Mouse (Mus musculus) embryonic facial prominence, embryonic 14.5 days (tissue): ENCODE measurements at regions not wholly inside any gene's neighbourhood (a gene's known extent, or its start where the extent isn't known, plus 50 kb on each side); places are given as distances from the start of the nearest gene placed in this dataset.

Experiments used
- ATAC-seq: fragments of 200-750 bp; cut with Nextera tagmentation; 2 replicates; pipeline ENCODE4 v1.8.0; 2017; ENCODE audit warnings: low read depth, moderate number of reproducible peaks, moderate TSS enrichment
- DNase-seq: peaks from one replicate; pipeline ENCODE4 v3.0.0-alpha.2; 2015; ENCODE audit warnings: low spot score
- H3K27ac ChIP-seq: fragments of 300-500 bp; sonication (generic); replicated peaks from 2 replicates; pipeline ENCODE4 v1.5.1; 2014; ENCODE audit warnings: low read depth, mild to moderate bottlenecking, low read length, moderate library complexity
- H3K27me3 ChIP-seq: fragments of 300-500 bp; sonication (generic); replicated peaks from 2 replicates; pipeline ENCODE4 v1.6.1; 2014; ENCODE audit warnings: low read length; ENCODE audit not compliant: control insufficient read depth, insufficient read depth
- H3K36me3 ChIP-seq: fragments of 300-500 bp; sonication (generic); 2 replicates; pipeline ENCODE4 v1.6.1; 2014; ENCODE audit warnings: low read length, mixed read lengths; ENCODE audit not compliant: control insufficient read depth, insufficient read depth
- H3K4me1 ChIP-seq: fragments of 300-500 bp; sonication (generic); 2 replicates; pipeline ENCODE4 v1.6.1; 2014; ENCODE audit warnings: antibody characterized with exemption, low read length; ENCODE audit not compliant: control insufficient read depth, insufficient read depth
- H3K4me2 ChIP-seq: fragments of 300-500 bp; sonication (generic); 2 replicates; pipeline ENCODE4 v1.6.1; 2014; ENCODE audit warnings: low read depth, mild to moderate bottlenecking, low read length, moderate library complexity, mixed read lengths
- H3K4me3 ChIP-seq: fragments of 300-500 bp; sonication (generic); 2 replicates; pipeline ENCODE4 v1.5.1; 2014; ENCODE audit warnings: low read depth, mild to moderate bottlenecking, low read length
- H3K9ac ChIP-seq: fragments of 300-500 bp; sonication (generic); 2 replicates; pipeline ENCODE4 v1.6.1; 2014; ENCODE audit warnings: low read depth, mild to moderate bottlenecking, low read length, moderate library complexity, mixed read lengths
- H3K9me3 ChIP-seq: fragments of 300-500 bp; sonication (generic); 2 replicates; pipeline ENCODE4 v1.6.1; 2016; ENCODE audit warnings: low read length; ENCODE audit not compliant: control insufficient read depth
- WGBS: fragments of 180-500 bp; shearing (Covaris S2); extraction: QIAGEN DNeasy Blood & Tissue Kit; methylation state at CpG from one replicate; pipeline ENCODE4 v1.1.7; 2014; 5-methylcytosine and 5-hydroxymethylcytosine counted together

GRCm38 (mm10) chr3:38397615-38397956, 87.1 kb downstream of the Ankrd50 start:
- 63% methylated on average over 13 of the region's 13 CpGs for WGBS
- Histone ChIP-seq H3K27me3 (0 out of 2 replicates have a peak, but pooled peaks cover 11% of the 10 kb centered on the region), H3K9me3 (0 out of 2 replicates have a peak, but pooled peaks cover 10% of the 10 kb centered on the region), H3K9ac (no peak overlapping the region), H3K36me3 (no peaks in the 10 kb centered on the region), H3K4me3 (no peak overlapping the region), H3K4me1 (0 out of 2 replicates have a peak, but pooled peaks cover 3% of the 10 kb centered on the region), H3K27ac (no peak overlapping the region), H3K4me2 (peak overlapping the region; percentile 49; the same call in 1 of the 2 replicates)
- DNase-seq (no peak), ATAC-seq (no peak)

GRCm38 (mm10) chr3:38396760-38397614, 87.7 kb downstream of the Ankrd50 start:
- Histone ChIP-seq H3K9me3 (0 out of 2 replicates have a peak, but pooled peaks cover 10% of the 10 kb centered on the region), H3K4me1 (0 out of 2 replicates have a peak, but pooled peaks cover 3% of the 10 kb centered on the region), H3K4me3 (peak overlapping the region; percentile 25), H3K4me2 (peak overlapping the region; percentile 49), H3K36me3 (no peaks in the 10 kb centered on the region), H3K27me3 (0 out of 2 replicates have a peak, but pooled peaks cover 11% of the 10 kb centered on the region), H3K27ac (no peak overlapping the region; the same call in 1 of the 2 replicates), H3K9ac (no peak overlapping the region)
- ATAC-seq (peak; percentile 94), DNase-seq (peak; percentile 76)
- 4% methylated on average over 20 of the region's 20 CpGs for WGBS

GRCm38 (mm10) chr3:38394308-38394707, 90.3 kb downstream of the Ankrd50 start:
- no peaks in the 10 kb centered on the region for H3K36me3 ChIP-seq
- H3K9me3 ChIP-seq, result 0 out of 2 replicates have a peak, but pooled peaks cover 7% of the 10 kb centered on the region
- H3K4me1 ChIP-seq, result 0 out of 2 replicates have a peak, but pooled peaks cover 3% of the 10 kb centered on the region
- 0 out of 2 replicates have a peak, but pooled peaks cover 11% of the 10 kb centered on the region for H3K27me3 ChIP-seq
- H3K4me2 ChIP-seq, result no peak overlapping the region
- no peak overlapping the region for H3K27ac ChIP-seq
- 74% methylated on average over 4 of the region's 4 CpGs for whole genome bisulfite sequencing
- DNase-seq, result no peak
- no peak for ATAC-seq
- H3K9ac ChIP-seq, result no peak overlapping the region
- H3K4me3 ChIP-seq, result no peak overlapping the region

- ATAC-seq, result no peak
- WGBS, result 71% methylated on average over 2 of the region's 2 CpGs
- no peaks in the 10 kb centered on the region; the same call in 1 of the 2 replicates for H3K4me1 ChIP-seq
Observed at GRCm38 (mm10) chr3:38389647-38390046, 95.0 kb downstream of the Ankrd50 start.

GRCm38 (mm10) chr3:38388961-38389360, 95.7 kb downstream of the Ankrd50 start:
- H3K4me3 ChIP-seq, result no peak overlapping the region
- H3K9me3 ChIP-seq, result peaks cover 4% of the 10 kb centered on the region; the same call in 1 of the 2 replicates
- DNase-seq (peak; percentile 78), ATAC-seq (no peak)
- H3K27ac ChIP-seq, result no peak overlapping the region
- no peaks in the 10 kb centered on the region for H3K36me3 ChIP-seq
- H3K4me2 ChIP-seq, result no peak overlapping the region
- 35% methylated on average over 3 of the region's 3 CpGs for WGBS
- no peaks in the 10 kb centered on the region; the same call in 1 of the 2 replicates for H3K4me1 ChIP-seq
- no peak overlapping the region for H3K9ac ChIP-seq
- no peaks in the 10 kb centered on the region for H3K27me3 ChIP-seq

More at GRCm38 (mm10) chr3:38389647-38390046, 95.0 kb downstream of the Ankrd50 start:
- Histone ChIP-seq H3K4me3 (no peak overlapping the region), H3K4me2 (no peak overlapping the region), H3K9ac (no peak overlapping the region), H3K27me3 (no peaks in the 10 kb centered on the region), H3K27ac (no peak overlapping the region), H3K36me3 (no peaks in the 10 kb centered on the region), H3K9me3 (peaks cover 4% of the 10 kb centered on the region; the same call in 1 of the 2 replicates)
- DNase-seq, result no peak

GRCm38 (mm10) chr3:38382743-38383142, 101.9 kb downstream of the Ankrd50 start:
- no peak overlapping the region for H3K27ac ChIP-seq
- H3K4me3 ChIP-seq, result no peak overlapping the region
- peaks cover 4% of the 10 kb centered on the region; the same call in 1 of the 2 replicates for H3K9me3 ChIP-seq
- H3K4me2 ChIP-seq, result no peak overlapping the region
- H3K9ac ChIP-seq, result no peak overlapping the region
- ATAC-seq (no peak), DNase-seq (peak; percentile 17)
- WGBS, result 58% methylated on average over 3 of the region's 3 CpGs
- H3K36me3 ChIP-seq, result no peaks in the 10 kb centered on the region
- no peaks in the 10 kb centered on the region for H3K4me1 ChIP-seq
- no peaks in the 10 kb centered on the region for H3K27me3 ChIP-seq

- Histone ChIP-seq H3K27me3 (no peaks in the 10 kb centered on the region), H3K4me3 (no peak overlapping the region), H3K27ac (no peak overlapping the region), H3K36me3 (no peaks in the 10 kb centered on the region), H3K9me3 (peaks cover 4% of the 10 kb centered on the region; the same call in 1 of the 2 replicates), H3K4me2 (no peak overlapping the region), H3K4me1 (no peaks in the 10 kb centered on the region), H3K9ac (no peak overlapping the region)
- WGBS, result 54% methylated on average over 5 of the region's 5 CpGs
- ATAC-seq (no peak), DNase-seq (peak; percentile 69)
Observed at GRCm38 (mm10) chr3:38381623-38382022, 103.0 kb downstream of the Ankrd50 start.

GRCm38 (mm10) chr3:38373690-38374089, 111.0 kb downstream of the Ankrd50 start:
- Histone ChIP-seq H3K4me3 (no peak overlapping the region), H3K9ac (no peak overlapping the region), H3K9me3 (no peaks in the 10 kb centered on the region), H3K27me3 (no peaks in the 10 kb centered on the region), H3K36me3 (no peaks in the 10 kb centered on the region), H3K4me2 (no peak overlapping the region), H3K4me1 (no peaks in the 10 kb centered on the region), H3K27ac (no peak overlapping the region)
- peak; percentile 20 for DNase-seq
- ATAC-seq, result no peak
- 74% methylated on average over 4 of the region's 4 CpGs for WGBS
